Mouse (Mus musculus): ENCODE measurements at regions not wholly inside any gene's neighbourhood (a gene's known extent, or its start where the extent isn't known, plus 50 kb on each side); places are given as distances from the start of the nearest gene placed in this dataset.
A peak's percentile ranks its signal among the peaks of the same experiment; 100 is the strongest.

DNA sequence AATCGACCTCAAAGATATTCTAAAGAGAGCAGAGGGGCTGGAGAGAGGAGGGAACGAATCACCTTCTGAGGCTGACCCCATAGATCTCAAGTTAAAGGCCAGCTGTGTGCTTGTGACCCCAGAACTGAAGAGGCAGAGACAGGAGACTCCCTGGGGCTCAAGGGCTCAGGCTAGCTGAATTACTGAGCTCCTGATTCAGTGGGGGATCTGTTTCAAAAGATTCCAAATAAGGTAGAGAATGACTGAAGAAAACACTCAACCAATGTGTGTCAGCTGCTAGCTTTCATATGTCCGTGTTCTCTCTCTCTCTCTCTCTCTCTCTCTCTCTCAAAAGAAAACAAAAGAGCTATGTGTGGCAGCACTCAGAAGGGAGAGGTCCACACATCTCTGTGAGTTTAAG, 70.0 kb upstream of the Gli2 start:
- no peaks in the 10 kb centered on the region for H3K4me1 ChIP-seq (replicated peaks; ENCODE audit: control insufficient read depth, insufficient read depth, low read length)
- H3K36me3 ChIP-seq (ENCODE audit: control insufficient read depth, insufficient read depth, low read length), result no peaks in the 10 kb centered on the region
- 38% methylated on average over 3 of the region's 3 CpGs for WGBS
- ATAC-seq (ENCODE audit: low FRiP score) (no peak), DNase-seq (ENCODE audit: low spot score) (no peak)
- no peak overlapping the region for H3K9ac ChIP-seq (ENCODE audit: low read depth, low read length)
- no peak overlapping the region for H3K4me2 ChIP-seq (replicated peaks; ENCODE audit: low read depth, low read length)
- H3K4me3 ChIP-seq (ENCODE audit: low read depth, low read length), result no peak overlapping the region
- H3K27ac ChIP-seq (ENCODE audit: low read depth, low read length), result no peak overlapping the region
- H3K27me3 ChIP-seq (ENCODE audit: control insufficient read depth, insufficient read depth, low read length), result no peaks in the 10 kb centered on the region
- H3K9me3 ChIP-seq (ENCODE audit: control insufficient read depth, low read length), result no peaks in the 10 kb centered on the region

GRCm38 (mm10) chr1:119122975-119123374, 69.6 kb upstream of the Gli2 start:
- 69% methylated on average over 6 of the region's 6 CpGs for WGBS
- H3K4me1 ChIP-seq (replicated peaks; ENCODE audit: control insufficient read depth, insufficient read depth, low read length), result no peaks in the 10 kb centered on the region
- ATAC-seq (ENCODE audit: low FRiP score) (no peak), DNase-seq (ENCODE audit: low spot score) (no peak)
- H3K9me3 ChIP-seq (ENCODE audit: control insufficient read depth, low read length), result no peaks in the 10 kb centered on the region
- no peaks in the 10 kb centered on the region for H3K36me3 ChIP-seq (ENCODE audit: control insufficient read depth, insufficient read depth, low read length)
- H3K4me3 ChIP-seq (ENCODE audit: low read depth, low read length), result no peak overlapping the region
- H3K9ac ChIP-seq (ENCODE audit: low read depth, low read length), result no peak overlapping the region
- no peaks in the 10 kb centered on the region for H3K27me3 ChIP-seq (ENCODE audit: control insufficient read depth, insufficient read depth, low read length)
- H3K27ac ChIP-seq (ENCODE audit: low read depth, low read length), result no peak overlapping the region
- no peak overlapping the region for H3K4me2 ChIP-seq (replicated peaks; ENCODE audit: low read depth, low read length)

GRCm38 (mm10) chr1:119119863-119120569, 66.6 kb upstream of the Gli2 start:
- WGBS, result 40% methylated on average over 8 of the region's 8 CpGs
- DNase-seq (ENCODE audit: low spot score), result peak; percentile 18
- Histone ChIP-seq H3K27ac (ENCODE audit: low read depth, low read length) (no peak overlapping the region), H3K4me1 (replicated peaks; ENCODE audit: control insufficient read depth, insufficient read depth, low read length) (no peaks in the 10 kb centered on the region), H3K36me3 (ENCODE audit: control insufficient read depth, insufficient read depth, low read length) (no peaks in the 10 kb centered on the region), H3K9ac (ENCODE audit: low read depth, low read length) (no peak overlapping the region), H3K4me3 (ENCODE audit: low read depth, low read length) (no peak overlapping the region), H3K4me2 (replicated peaks; ENCODE audit: low read depth, low read length) (no peak overlapping the region), H3K9me3 (ENCODE audit: control insufficient read depth, low read length) (no peaks in the 10 kb centered on the region), H3K27me3 (ENCODE audit: control insufficient read depth, insufficient read depth, low read length) (no peaks in the 10 kb centered on the region)
- no peak for ATAC-seq (ENCODE audit: low FRiP score)

DNA sequence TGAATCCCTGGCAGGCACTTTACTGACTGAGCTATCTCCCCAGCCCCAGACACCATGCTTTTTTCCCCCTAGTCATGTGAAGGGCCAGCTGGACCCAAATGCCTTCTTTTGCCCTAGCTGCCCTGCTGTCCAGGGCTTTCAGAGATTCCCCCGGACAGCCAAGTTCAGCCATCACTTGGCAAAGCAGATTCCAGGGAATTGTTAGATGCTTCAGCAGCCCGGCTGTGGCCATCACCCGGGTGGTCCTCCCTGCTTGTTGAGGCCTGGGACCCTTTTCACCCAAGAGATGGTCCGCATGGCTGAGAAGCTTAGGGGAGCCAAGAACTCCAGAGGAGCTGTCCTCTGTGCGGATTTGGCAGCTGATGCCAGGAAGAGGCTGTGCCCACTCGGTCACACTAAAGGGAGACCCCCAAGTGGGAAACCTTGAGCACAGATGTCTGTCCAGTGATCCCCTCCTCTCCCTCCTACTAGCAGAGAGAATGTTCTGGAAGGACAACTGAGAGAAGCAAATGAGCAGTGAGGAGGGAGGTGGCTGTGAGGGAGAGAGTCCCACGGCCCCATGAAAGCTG, 61.8 kb upstream of the Gli2 start:
- H3K27me3 ChIP-seq (ENCODE audit: control insufficient read depth, insufficient read depth, low read length), result no peaks in the 10 kb centered on the region
- no peak overlapping the region for H3K27ac ChIP-seq (ENCODE audit: low read depth, low read length)
- no peaks in the 10 kb centered on the region for H3K9me3 ChIP-seq (ENCODE audit: control insufficient read depth, low read length)
- ATAC-seq (ENCODE audit: low FRiP score), result no peak
- H3K4me2 ChIP-seq (replicated peaks; ENCODE audit: low read depth, low read length), result no peak overlapping the region
- no peak for DNase-seq (ENCODE audit: low spot score)
- no peaks in the 10 kb centered on the region for H3K4me1 ChIP-seq (replicated peaks; ENCODE audit: control insufficient read depth, insufficient read depth, low read length)
- WGBS, result 82% methylated on average over 7 of the region's 7 CpGs
- no peak overlapping the region for H3K4me3 ChIP-seq (ENCODE audit: low read depth, low read length)
- no peaks in the 10 kb centered on the region for H3K36me3 ChIP-seq (ENCODE audit: control insufficient read depth, insufficient read depth, low read length)
- H3K9ac ChIP-seq (ENCODE audit: low read depth, low read length), result no peak overlapping the region

GRCm38 (mm10) chr1:119108578-119108977, 55.2 kb upstream of the Gli2 start:
- no peak for ATAC-seq (ENCODE audit: low FRiP score)
- Histone ChIP-seq H3K27ac (ENCODE audit: low read depth, low read length) (no peak overlapping the region), H3K4me3 (ENCODE audit: low read depth, low read length) (no peak overlapping the region), H3K4me1 (replicated peaks; ENCODE audit: control insufficient read depth, insufficient read depth, low read length) (no peaks in the 10 kb centered on the region), H3K4me2 (replicated peaks; ENCODE audit: low read depth, low read length) (no peak overlapping the region), H3K27me3 (ENCODE audit: control insufficient read depth, insufficient read depth, low read length) (no peaks in the 10 kb centered on the region), H3K36me3 (ENCODE audit: control insufficient read depth, insufficient read depth, low read length) (no peaks in the 10 kb centered on the region), H3K9ac (ENCODE audit: low read depth, low read length) (no peak overlapping the region), H3K9me3 (ENCODE audit: control insufficient read depth, low read length) (no peaks in the 10 kb centered on the region)
- WGBS, result 81% methylated on average over 9 of the region's 9 CpGs
- no peak for DNase-seq (ENCODE audit: low spot score)

GRCm38 (mm10) chr1:119106246-119106975, 53.0 kb upstream of the Gli2 start:
- H3K9me3 ChIP-seq (ENCODE audit: control insufficient read depth, low read length), result no peaks in the 10 kb centered on the region
- H3K27me3 ChIP-seq (ENCODE audit: control insufficient read depth, insufficient read depth, low read length), result no peaks in the 10 kb centered on the region
- H3K36me3 ChIP-seq (ENCODE audit: control insufficient read depth, insufficient read depth, low read length), result no peaks in the 10 kb centered on the region
- no peak overlapping the region for H3K9ac ChIP-seq (ENCODE audit: low read depth, low read length)
- DNase-seq (ENCODE audit: low spot score) (no peak), ATAC-seq (ENCODE audit: low FRiP score) (peak; percentile 33; the same call in 1 of the 2 replicates)
- H3K4me3 ChIP-seq (ENCODE audit: low read depth, low read length), result no peak overlapping the region
- 76% methylated on average over 18 of the region's 18 CpGs for WGBS
- H3K4me2 ChIP-seq (replicated peaks; ENCODE audit: low read depth, low read length), result no peak overlapping the region
- no peaks in the 10 kb centered on the region for H3K4me1 ChIP-seq (replicated peaks; ENCODE audit: control insufficient read depth, insufficient read depth, low read length)
- no peak overlapping the region for H3K27ac ChIP-seq (ENCODE audit: low read depth, low read length)

All from hindbrain, embryonic 11.5 days (tissue).